Mouse (Mus musculus) E14TG2a.4 (cell line): ENCODE measurements at regions not wholly inside any gene's neighbourhood (a gene's known extent, or its start where the extent isn't known, plus 50 kb on each side); places are given as distances from the start of the nearest gene placed in this dataset.

Experiments used
- H3K27me3 ChIP-seq: 2 replicates; pipeline ENCODE4 v1.6.1; 2014; ENCODE audit warnings: low read length, control low read depth; ENCODE audit not compliant: insufficient read depth
- H3K36me3 ChIP-seq: 2 replicates; pipeline ENCODE4 v1.6.1; 2014; ENCODE audit warnings: low read length, control low read depth; ENCODE audit not compliant: insufficient read depth
- H3K4me1 ChIP-seq: replicated peaks from 2 replicates; pipeline ENCODE4 v1.6.1; 2014; ENCODE audit warnings: low read depth, low read length, control low read depth
- H3K4me3 ChIP-seq: replicated peaks from 2 replicates; pipeline ENCODE4 v1.5.1; 2014; ENCODE audit warnings: mild to moderate bottlenecking, low read length
- H3K9me3 ChIP-seq: 2 replicates; pipeline ENCODE4 v1.6.1; 2014; ENCODE audit warnings: low read length, control low read depth
- CTCF ChIP-seq: conservative IDR thresholded peaks from 2 replicates; pipeline ENCODE4 v1.5.1; 2014; ENCODE audit warnings: low read length
- NANOG ChIP-seq: IDR thresholded peaks from 2 replicates; pipeline ENCODE4 v1.6.1; 2014; ENCODE audit warnings: borderline replicate concordance, low read length, mixed read lengths
- POU5F1 ChIP-seq: IDR thresholded peaks from 2 replicates; pipeline ENCODE4 v1.6.1; 2014; ENCODE audit warnings: low read length, borderline replicate concordance

GRCm38 (mm10) chr15:7554433-7554832 is 156.2 kb upstream of the Egflam start:
- H3K4me1 ChIP-seq = no peaks in the 10 kb centered on the region
- no peak for TF ChIP-seq CTCF
- TF ChIP-seq NANOG = no peak
- no peak for TF ChIP-seq POU5F1
- no peaks in the 10 kb centered on the region for H3K27me3 ChIP-seq
- no peaks in the 10 kb centered on the region for H3K9me3 ChIP-seq
- no peaks in the 10 kb centered on the region for H3K36me3 ChIP-seq
- H3K4me3 ChIP-seq = no peak overlapping the region

- Histone ChIP-seq H3K4me3 (no peak overlapping the region), H3K36me3 (no peaks in the 10 kb centered on the region), H3K27me3 (no peaks in the 10 kb centered on the region), H3K4me1 (no peaks in the 10 kb centered on the region), H3K9me3 (no peaks in the 10 kb centered on the region)
- TF ChIP-seq POU5F1 = no peak
- TF ChIP-seq CTCF = no peak
- no peak for TF ChIP-seq NANOG
Measured at GRCm38 (mm10) chr15:7563279-7563678, 165.1 kb upstream of the Egflam start.

- no peak for TF ChIP-seq CTCF
- Histone ChIP-seq H3K36me3 (no peaks in the 10 kb centered on the region), H3K9me3 (no peaks in the 10 kb centered on the region), H3K4me3 (no peak overlapping the region), H3K27me3 (no peaks in the 10 kb centered on the region), H3K4me1 (no peaks in the 10 kb centered on the region)
Measured at GRCm38 (mm10) chr15:7563726-7564125, 165.5 kb upstream of the Egflam start.

- Histone ChIP-seq H3K4me1 (no peaks in the 10 kb centered on the region), H3K36me3 (no peaks in the 10 kb centered on the region), H3K27me3 (no peaks in the 10 kb centered on the region), H3K4me3 (no peak overlapping the region), H3K9me3 (no peaks in the 10 kb centered on the region)
- TF ChIP-seq NANOG = no peak
- no peak for TF ChIP-seq POU5F1
- TF ChIP-seq CTCF = no peak
Measured at GRCm38 (mm10) chr15:7572221-7572620, 174.0 kb upstream of the Egflam start.

- H3K36me3 ChIP-seq = no peaks in the 10 kb centered on the region
- TF ChIP-seq NANOG = no peak
- no peak for TF ChIP-seq POU5F1
- no peak for TF ChIP-seq CTCF
- H3K4me1 ChIP-seq = no peaks in the 10 kb centered on the region
- no peaks in the 10 kb centered on the region for H3K27me3 ChIP-seq
- H3K4me3 ChIP-seq = no peak overlapping the region
- no peaks in the 10 kb centered on the region for H3K9me3 ChIP-seq
Measured at GRCm38 (mm10) chr15:7574264-7574663, 176.1 kb upstream of the Egflam start.

GRCm38 (mm10) chr15:7574811-7575210 is 176.6 kb upstream of the Egflam start:
- TF ChIP-seq CTCF (no peak), NANOG (no peak), POU5F1 (no peak)
- no peak overlapping the region for H3K4me3 ChIP-seq
- H3K4me1 ChIP-seq = no peaks in the 10 kb centered on the region
- H3K27me3 ChIP-seq = peaks cover under 1% of the 10 kb centered on the region; the same call in 1 of the 2 replicates
- H3K9me3 ChIP-seq = no peaks in the 10 kb centered on the region
- no peaks in the 10 kb centered on the region for H3K36me3 ChIP-seq

GRCm38 (mm10) chr15:7578439-7578838 is 180.2 kb upstream of the Egflam start:
- no peaks in the 10 kb centered on the region for H3K4me1 ChIP-seq
- H3K36me3 ChIP-seq = no peaks in the 10 kb centered on the region
- peaks cover 2% of the 10 kb centered on the region; the same call in 1 of the 2 replicates for H3K27me3 ChIP-seq
- H3K4me3 ChIP-seq = no peak overlapping the region
- TF ChIP-seq POU5F1 = no peak
- no peak for TF ChIP-seq NANOG
- no peak for TF ChIP-seq CTCF
- no peaks in the 10 kb centered on the region for H3K9me3 ChIP-seq

GRCm38 (mm10) chr15:7587210-7587609 is 189.0 kb upstream of the Egflam start:
- no peak for TF ChIP-seq CTCF
- no peak for TF ChIP-seq NANOG
- no peak for TF ChIP-seq POU5F1
- Histone ChIP-seq H3K4me1 (no peaks in the 10 kb centered on the region), H3K27me3 (no peaks in the 10 kb centered on the region)

GRCm38 (mm10) chr15:7591486-7591885 is 193.3 kb upstream of the Egflam start:
- no peaks in the 10 kb centered on the region for H3K4me1 ChIP-seq
- H3K27me3 ChIP-seq = no peaks in the 10 kb centered on the region
- no peaks in the 10 kb centered on the region for H3K9me3 ChIP-seq
- TF ChIP-seq CTCF (no peak), POU5F1 (no peak), NANOG (no peak)
- H3K4me3 ChIP-seq = no peak overlapping the region
- no peaks in the 10 kb centered on the region for H3K36me3 ChIP-seq

More at GRCm38 (mm10) chr15:7587210-7587609, 189.0 kb upstream of the Egflam start:
- Histone ChIP-seq H3K9me3 (no peaks in the 10 kb centered on the region), H3K36me3 (no peaks in the 10 kb centered on the region), H3K4me3 (no peak overlapping the region)
